Mouse (Mus musculus) megakaryocyte, embryonic 14.5 days (primary cell): ENCODE data around the gene Atp1b1. TPM values are rescaled to one million over a fixed set of nuclear protein-coding genes. Genes with fewer than 3 reads are reported as not detected.

Experiments used
- H3K27me3 ChIP-seq: replicated peaks from 2 replicates; pipeline ENCODE3; 2012; ENCODE audit warnings: inconsistent platforms
- H3K36me3 ChIP-seq: replicated peaks from 2 replicates; pipeline ENCODE3; 2012; ENCODE audit warnings: low read length, inconsistent platforms, mixed read lengths
- H3K4me1 ChIP-seq: 2 replicates; pipeline ENCODE4 v1.6.1; 2012; ENCODE audit warnings: inconsistent platforms
- H3K4me3 ChIP-seq: replicated peaks from 2 replicates; pipeline ENCODE3; 2012; ENCODE audit warnings: moderate library complexity, mild to moderate bottlenecking, inconsistent platforms
- H3K9me3 ChIP-seq: 2 replicates; pipeline ENCODE4 v1.6.1; 2012; ENCODE audit warnings: inconsistent platforms
- FLI1 ChIP-seq: IDR thresholded peaks from 2 replicates; pipeline ENCODE4 v1.6.1; 2012; ENCODE audit warnings: low read length, inconsistent platforms, mixed read lengths
- GATA1 ChIP-seq: IDR thresholded peaks from 3 replicates; pipeline ENCODE4 v1.6.1; 2012; ENCODE audit warnings: mixed read lengths, low read length, inconsistent platforms, borderline replicate concordance
- polyA plus RNA-seq: library from polyadenylated mRNA; stranded (reverse); fragments of >175 nt; gene quantifications from 2 replicates; pipeline ENCODE4 v1.2.3, GENCODE M21; 2012; ENCODE audit warnings: low replicate concordance; ENCODE audit not compliant: insufficient read depth

Gene Atp1b1
- polyA plus RNA-seq, 1 experiment, result 1.8 TPM

DNA sequence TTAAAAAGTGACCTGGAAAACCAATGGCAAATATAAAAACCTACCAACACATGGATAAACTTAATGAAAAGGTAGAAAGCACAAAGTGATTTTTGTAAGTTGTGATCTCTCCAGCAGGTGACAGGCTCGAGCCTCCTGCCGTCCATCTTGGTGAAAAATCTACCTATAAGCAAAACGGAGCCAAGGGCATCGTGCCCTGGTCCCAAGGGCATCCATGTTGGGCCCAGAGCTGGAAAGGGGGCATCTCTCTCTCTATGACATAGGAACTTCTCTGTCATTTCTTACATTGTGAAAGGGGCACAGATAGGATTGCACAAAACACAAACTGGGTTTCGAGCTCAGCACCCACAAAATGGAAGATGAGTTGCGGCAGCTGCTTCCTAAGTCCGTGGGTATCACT, 2.5 kb downstream of the Atp1b1 start:
- Histone ChIP-seq H3K4me1 (peaks cover 25% of the 10 kb centered on the region), H3K27me3 (peaks cover 74% of the 10 kb centered on the region), H3K9me3 (peaks cover 3% of the 10 kb centered on the region; the same call in 1 of the 2 replicates)

DNA sequence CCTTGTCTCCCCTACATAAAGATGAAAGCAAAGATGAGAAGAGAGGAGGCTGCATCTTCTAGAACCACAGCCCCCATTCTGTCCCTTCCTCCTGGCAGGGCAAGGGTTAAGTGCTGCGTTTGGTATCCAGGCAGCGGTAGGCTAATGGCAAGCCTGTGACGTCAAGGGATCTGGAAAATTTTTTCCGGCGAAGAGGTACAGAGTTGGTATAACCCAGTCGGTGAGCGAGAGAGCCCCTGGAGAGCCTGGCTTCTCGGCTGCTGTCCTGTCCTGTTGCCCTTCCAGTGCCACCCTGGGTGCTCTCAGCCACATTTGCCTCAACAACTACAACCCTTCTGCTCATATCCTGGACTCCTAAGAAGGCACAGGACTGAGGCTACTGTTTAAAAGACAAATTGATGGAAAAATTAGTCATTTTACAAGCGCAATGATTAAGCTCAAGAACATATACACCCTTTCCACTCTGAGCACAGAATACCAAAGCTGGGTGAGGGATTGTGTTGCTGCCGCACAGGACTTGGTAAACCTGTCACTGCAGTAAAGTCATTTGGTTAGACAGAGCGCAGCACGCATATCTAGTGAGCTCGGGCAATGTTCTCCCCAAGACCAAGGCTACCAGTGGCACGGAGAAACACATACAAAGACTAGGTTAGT, 3.3 kb downstream of the Atp1b1 start:
- TF ChIP-seq GATA1 (no peak), FLI1 (no peak)
- H3K4me3 ChIP-seq, result no peak overlapping the region
- peaks cover 68% of the 10 kb centered on the region for H3K27me3 ChIP-seq
- no peaks in the 10 kb centered on the region for H3K36me3 ChIP-seq
- peaks cover 25% of the 10 kb centered on the region for H3K4me1 ChIP-seq
- H3K9me3 ChIP-seq, result peaks cover 3% of the 10 kb centered on the region; the same call in 1 of the 2 replicates

More for the DNA sequence above, 2.5 kb downstream of the Atp1b1 start:
- no peak overlapping the region for H3K4me3 ChIP-seq
- TF ChIP-seq GATA1 (no peak), FLI1 (no peak)
- no peaks in the 10 kb centered on the region for H3K36me3 ChIP-seq

GRCm38 (mm10) chr1:164453739-164454138, 4.4 kb downstream of the Atp1b1 start:
- H3K4me3 ChIP-seq, result no peak overlapping the region

DNA sequence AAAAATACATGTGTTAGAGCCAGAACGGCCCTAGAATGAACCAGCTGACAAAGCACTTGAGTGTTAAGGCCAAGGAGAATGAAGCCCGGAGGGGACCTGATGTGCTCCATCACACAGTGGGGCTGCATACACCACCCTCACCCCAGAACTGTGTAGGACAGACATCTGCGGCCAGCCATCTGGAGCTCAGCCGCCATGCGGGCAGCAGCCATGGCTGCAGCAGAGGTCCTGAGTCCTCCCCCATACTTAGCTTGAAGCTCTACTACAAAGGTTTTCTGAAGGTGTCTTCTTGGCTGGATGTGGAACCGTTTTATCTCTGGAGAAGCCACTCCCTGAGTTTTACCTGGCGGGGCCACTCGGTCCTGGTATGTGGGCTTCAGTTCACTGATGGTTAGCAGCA, 5.0 kb downstream of the Atp1b1 start:
- 0 out of 2 replicates have a peak, but pooled peaks cover 3% of the 10 kb centered on the region for H3K9me3 ChIP-seq
- no peak overlapping the region for H3K4me3 ChIP-seq
- H3K4me1 ChIP-seq, result peaks cover 15% of the 10 kb centered on the region
- TF ChIP-seq GATA1, result no peak
- no peak for TF ChIP-seq FLI1
- no peaks in the 10 kb centered on the region for H3K36me3 ChIP-seq
- H3K27me3 ChIP-seq, result peaks cover 57% of the 10 kb centered on the region

More at GRCm38 (mm10) chr1:164453739-164454138, 4.4 kb downstream of the Atp1b1 start:
- TF ChIP-seq GATA1, result no peak
- TF ChIP-seq FLI1, result no peak
- Histone ChIP-seq H3K9me3 (peaks cover 3% of the 10 kb centered on the region; the same call in 1 of the 2 replicates), H3K4me1 (peaks cover 21% of the 10 kb centered on the region), H3K27me3 (peaks cover 61% of the 10 kb centered on the region), H3K36me3 (no peaks in the 10 kb centered on the region)

- H3K4me3 ChIP-seq, result no peak overlapping the region
- peaks cover 9% of the 10 kb centered on the region for H3K4me1 ChIP-seq
- H3K36me3 ChIP-seq, result no peaks in the 10 kb centered on the region
- TF ChIP-seq FLI1, result no peak
- TF ChIP-seq GATA1, result no peak
- 0 out of 2 replicates have a peak, but pooled peaks cover 3% of the 10 kb centered on the region for H3K9me3 ChIP-seq
- peaks cover 51% of the 10 kb centered on the region for H3K27me3 ChIP-seq
Observed at GRCm38 (mm10) chr1:164452580-164452979, 5.6 kb downstream of the Atp1b1 start.

GRCm38 (mm10) chr1:164451346-164451745, 6.8 kb downstream of the Atp1b1 start:
- H3K4me3 ChIP-seq, result no peak overlapping the region
- no peaks in the 10 kb centered on the region for H3K36me3 ChIP-seq
- no peaks in the 10 kb centered on the region for H3K4me1 ChIP-seq
- TF ChIP-seq GATA1 (no peak), FLI1 (no peak)
- peaks cover 42% of the 10 kb centered on the region for H3K27me3 ChIP-seq
- H3K9me3 ChIP-seq, result 0 out of 2 replicates have a peak, but pooled peaks cover 3% of the 10 kb centered on the region

DNA sequence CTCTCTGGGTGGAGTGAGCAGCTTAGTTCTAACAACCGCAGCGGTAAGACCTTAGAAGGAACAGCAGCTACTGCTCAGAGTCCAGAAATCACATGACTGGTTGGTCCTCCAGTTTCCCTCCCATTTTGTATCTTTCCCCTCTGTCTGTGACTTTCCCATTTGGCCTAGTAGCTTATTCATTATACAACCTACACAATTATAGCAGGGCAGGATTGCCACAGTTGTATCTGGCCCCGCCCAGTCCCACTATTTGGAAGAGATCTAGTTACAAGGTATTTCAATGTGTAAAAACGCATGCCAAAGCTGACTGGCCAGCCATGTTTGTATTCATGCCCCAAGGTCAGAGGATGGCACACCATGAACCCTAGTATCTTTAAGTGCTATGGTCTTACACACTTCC, 7.5 kb downstream of the Atp1b1 start:
- Histone ChIP-seq H3K27me3 (peaks cover 37% of the 10 kb centered on the region), H3K9me3 (0 out of 2 replicates have a peak, but pooled peaks cover 3% of the 10 kb centered on the region), H3K4me1 (no peaks in the 10 kb centered on the region), H3K36me3 (no peaks in the 10 kb centered on the region), H3K4me3 (no peak overlapping the region)
- TF ChIP-seq GATA1 (no peak), FLI1 (no peak)

GRCm38 (mm10) chr1:164450231-164450630, 7.9 kb downstream of the Atp1b1 start:
- H3K27me3 ChIP-seq, result peaks cover 36% of the 10 kb centered on the region
- H3K36me3 ChIP-seq, result no peaks in the 10 kb centered on the region
- H3K9me3 ChIP-seq, result 0 out of 2 replicates have a peak, but pooled peaks cover 3% of the 10 kb centered on the region
- TF ChIP-seq FLI1, result no peak
- no peak for TF ChIP-seq GATA1
- H3K4me1 ChIP-seq, result no peaks in the 10 kb centered on the region
- no peak overlapping the region for H3K4me3 ChIP-seq

DNA sequence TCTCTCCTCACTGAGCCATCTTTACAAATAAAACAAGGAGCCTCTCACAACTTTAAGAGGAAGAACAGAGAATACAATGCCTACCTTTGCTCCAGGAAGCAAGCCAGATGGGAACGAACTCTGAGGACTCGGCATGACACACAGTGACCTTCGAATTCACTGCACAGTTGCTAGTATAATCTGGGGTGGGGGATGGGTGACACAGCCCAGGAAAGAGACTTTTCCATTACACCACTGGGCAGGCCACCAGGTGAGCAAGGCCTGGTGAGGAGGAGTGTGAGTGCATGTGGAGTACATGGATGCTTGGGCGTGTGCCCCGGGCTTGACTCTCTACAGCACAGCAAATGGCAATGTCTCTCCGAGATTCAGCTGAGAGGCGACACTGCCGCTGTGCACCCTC, 8.5 kb downstream of the Atp1b1 start:
- no peaks in the 10 kb centered on the region for H3K36me3 ChIP-seq
- H3K9me3 ChIP-seq, result peaks cover 3% of the 10 kb centered on the region; the same call in 1 of the 2 replicates
- no peaks in the 10 kb centered on the region for H3K4me1 ChIP-seq
- H3K27me3 ChIP-seq, result peaks cover 30% of the 10 kb centered on the region
- H3K4me3 ChIP-seq, result no peak overlapping the region
- TF ChIP-seq FLI1 (no peak), GATA1 (no peak)

- H3K36me3 ChIP-seq, result no peaks in the 10 kb centered on the region
- H3K9me3 ChIP-seq, result no peaks in the 10 kb centered on the region; the same call in 1 of the 2 replicates
- TF ChIP-seq FLI1 (no peak), GATA1 (no peak)
- H3K4me3 ChIP-seq, result no peak overlapping the region
- H3K27me3 ChIP-seq, result peaks cover 22% of the 10 kb centered on the region
- H3K4me1 ChIP-seq, result no peaks in the 10 kb centered on the region
Observed at GRCm38 (mm10) chr1:164447521-164447920, 10.6 kb downstream of the Atp1b1 start.
